Mouse (Mus musculus) embryonic facial prominence, embryonic 15.5 days (tissue): ENCODE results near the gene Sebox. TPM values are rescaled to one million over a fixed set of nuclear protein-coding genes. Genes with fewer than 3 reads are reported as not detected.

Source experiments
- ATAC-seq: fragments of 200-750 bp; cut with Nextera tagmentation; 2 replicates; pipeline ENCODE4 v1.8.0; 2017; ENCODE audit warnings: low read depth, moderate TSS enrichment; ENCODE audit not compliant: insufficient number of reproducible peaks, low FRiP score, low TSS enrichment
- H3K27ac ChIP-seq: fragments of 300-500 bp; sonication (generic); replicated peaks from 2 replicates; pipeline ENCODE4 v1.5.1; 2015; ENCODE audit warnings: mild to moderate bottlenecking, inconsistent platforms
- H3K27me3 ChIP-seq: fragments of 300-500 bp; sonication (generic); 2 replicates; pipeline ENCODE4 v1.6.1; 2015; ENCODE audit warnings: inconsistent platforms
- H3K36me3 ChIP-seq: fragments of 300-500 bp; sonication (generic); 2 replicates; pipeline ENCODE4 v1.6.1; 2015; ENCODE audit warnings: mild to moderate bottlenecking, inconsistent platforms
- H3K4me1 ChIP-seq: fragments of 300-500 bp; sonication (generic); 2 replicates; pipeline ENCODE4 v1.6.1; 2015; ENCODE audit warnings: inconsistent platforms
- H3K4me2 ChIP-seq: fragments of 300-500 bp; sonication (generic); replicated peaks from 2 replicates; pipeline ENCODE4 v1.6.1; 2015; ENCODE audit warnings: mild to moderate bottlenecking, inconsistent platforms
- H3K4me3 ChIP-seq: fragments of 300-500 bp; sonication (generic); replicated peaks from 2 replicates; pipeline ENCODE4 v1.5.1; 2015; ENCODE audit warnings: mild to moderate bottlenecking, inconsistent platforms
- H3K9ac ChIP-seq: fragments of 300-500 bp; sonication (generic); 2 replicates; pipeline ENCODE4 v1.6.1; 2015; ENCODE audit warnings: inconsistent platforms
- H3K9me3 ChIP-seq: fragments of 300-500 bp; sonication (generic); replicated peaks from 2 replicates; pipeline ENCODE4 v1.6.1; 2016; ENCODE audit warnings: inconsistent platforms
- WGBS: fragments of 180-500 bp; shearing (Covaris S2); methylation state at CpG from one replicate; pipeline ENCODE4 v1.1.7; 2015; 5-methylcytosine and 5-hydroxymethylcytosine counted together
- polyA plus RNA-seq: library from polyadenylated mRNA; unstranded; fragments of >200 nt; fragmentation: Nextera tagmentation; extraction: Ambion mirVana; gene quantifications from 2 replicates; pipeline ENCODE4 v1.2.1, GENCODE M21; 2015

Gene Sebox
- polyA plus RNA-seq, 1 experiment from 2014 or later = not detected

DNA sequence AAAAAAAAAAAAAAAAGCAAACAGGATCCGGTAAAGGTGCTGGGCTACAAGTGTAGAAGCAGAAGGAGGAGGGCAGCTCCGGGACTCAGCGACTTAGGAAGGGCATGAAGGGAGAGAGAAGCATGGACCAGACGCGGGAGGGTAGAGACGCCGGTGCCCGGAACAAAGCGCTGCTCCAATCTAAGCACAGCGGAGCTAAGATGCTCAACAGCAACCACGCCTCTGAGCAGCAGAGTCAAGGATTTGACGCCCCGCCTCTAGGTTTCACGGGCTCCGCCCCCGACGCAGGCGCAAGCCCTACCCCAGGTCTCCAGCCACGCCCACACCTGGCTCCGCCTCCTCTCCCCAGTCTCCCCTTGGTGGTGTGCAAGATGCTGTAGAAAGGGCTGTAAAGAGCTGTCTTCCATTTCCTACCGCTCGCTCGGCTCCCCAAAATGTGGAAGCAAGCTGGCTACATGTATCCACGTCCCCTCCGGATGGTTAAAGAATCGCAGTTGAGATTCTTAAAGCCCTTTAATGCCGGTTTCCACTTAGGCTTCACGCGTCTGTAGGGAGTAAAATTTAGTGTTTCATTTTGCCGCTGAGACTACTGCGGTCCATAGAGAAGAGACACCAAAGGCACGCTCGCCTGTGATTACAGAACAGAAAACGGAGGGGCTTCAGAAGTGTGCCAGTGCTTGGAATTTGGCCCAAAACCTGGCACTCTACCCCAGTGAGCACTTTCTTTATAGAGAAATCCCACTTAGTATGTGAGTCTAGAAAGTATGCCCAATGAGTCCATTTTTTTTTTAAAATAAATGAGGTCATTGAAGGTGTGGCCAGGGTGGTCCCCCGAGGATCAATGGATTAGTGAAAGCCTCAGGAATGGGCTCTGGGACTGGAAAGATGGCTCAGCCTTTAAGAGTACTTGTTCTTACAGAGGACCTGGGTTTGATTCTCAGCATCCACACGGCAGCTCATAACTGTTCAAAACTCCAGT is 5.4 kb upstream of the Sebox start, which contains the start of gene Sarm1:
Gene Sarm1, minus strand, starts transcription at position 211 of the 979 bp plus-strand sequence.
- Histone ChIP-seq H3K4me2 (peak within 1 kb of the TSS; percentile 93), H3K9me3 (no peaks in the 10 kb centered on the region), H3K9ac (peak within 1 kb of the TSS; percentile 7; the same call in 1 of the 2 replicates), H3K27ac (peak within 1 kb of the TSS; percentile 44; the same call in 1 of the 2 replicates), H3K4me1 (peaks cover 18% of the 10 kb centered on the region), H3K36me3 (no peaks in the 10 kb centered on the region), H3K27me3 (peaks cover 58% of the 10 kb centered on the region), H3K4me3 (peak within 1 kb of the TSS; percentile 53)
- WGBS = 2% methylated on average over 35 of the region's 36 CpGs
- ATAC-seq = peak; percentile 93

GRCm38 (mm10) chr11:78499004-78499403 is 4.2 kb upstream of the Sebox start, which contains the start of gene Vtn:
Gene Vtn, plus strand, starts transcription at chr11:78499091.
- H3K4me1 ChIP-seq = peaks cover 18% of the 10 kb centered on the region
- WGBS = 51% methylated on average over 7 of the region's 7 CpGs
- H3K9ac ChIP-seq = 0 out of 2 replicates have a peak within 1 kb of the TSS, but pooled peaks have one; percentile 7
- H3K27ac ChIP-seq = no peak within 1 kb of the TSS; the same call in 1 of the 2 replicates
- no peaks in the 10 kb centered on the region for H3K36me3 ChIP-seq
- peaks cover 57% of the 10 kb centered on the region for H3K27me3 ChIP-seq
- H3K4me3 ChIP-seq = peak within 1 kb of the TSS; percentile 53
- no peak for ATAC-seq
- peak within 1 kb of the TSS; percentile 93 for H3K4me2 ChIP-seq
- no peaks in the 10 kb centered on the region for H3K9me3 ChIP-seq

DNA sequence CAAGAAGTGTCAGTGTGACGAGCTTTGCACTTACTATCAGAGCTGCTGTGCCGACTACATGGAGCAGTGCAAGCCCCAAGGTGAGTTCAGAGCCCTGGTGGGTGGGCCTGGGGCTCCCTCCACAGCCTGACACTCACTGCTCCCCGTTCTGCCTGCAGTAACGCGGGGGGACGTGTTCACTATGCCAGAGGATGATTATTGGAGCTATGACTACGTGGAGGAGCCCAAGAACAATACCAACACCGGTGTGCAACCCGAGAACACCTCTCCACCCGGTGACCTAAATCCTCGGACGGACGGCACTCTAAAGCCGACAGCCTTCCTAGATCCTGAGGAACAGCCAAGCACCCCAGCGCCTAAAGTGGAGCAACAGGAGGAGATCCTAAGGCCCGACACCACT is 3.7 kb upstream of the Sebox start:
- Histone ChIP-seq H3K4me1 (peaks cover 18% of the 10 kb centered on the region), H3K9ac (no peak overlapping the region), H3K9me3 (no peaks in the 10 kb centered on the region), H3K27me3 (peaks cover 51% of the 10 kb centered on the region), H3K4me3 (no peak overlapping the region), H3K4me2 (no peak overlapping the region), H3K36me3 (no peaks in the 10 kb centered on the region), H3K27ac (no peak overlapping the region)
- 40% methylated on average over 16 of the region's 16 CpGs for WGBS
- no peak for ATAC-seq

- Histone ChIP-seq H3K27me3 (peaks cover 41% of the 10 kb centered on the region), H3K9me3 (no peaks in the 10 kb centered on the region)
- 73% methylated on average over 9 of the region's 9 CpGs for WGBS
Observed at GRCm38 (mm10) chr11:78500623-78501202, 2.5 kb upstream of the Sebox start.

DNA sequence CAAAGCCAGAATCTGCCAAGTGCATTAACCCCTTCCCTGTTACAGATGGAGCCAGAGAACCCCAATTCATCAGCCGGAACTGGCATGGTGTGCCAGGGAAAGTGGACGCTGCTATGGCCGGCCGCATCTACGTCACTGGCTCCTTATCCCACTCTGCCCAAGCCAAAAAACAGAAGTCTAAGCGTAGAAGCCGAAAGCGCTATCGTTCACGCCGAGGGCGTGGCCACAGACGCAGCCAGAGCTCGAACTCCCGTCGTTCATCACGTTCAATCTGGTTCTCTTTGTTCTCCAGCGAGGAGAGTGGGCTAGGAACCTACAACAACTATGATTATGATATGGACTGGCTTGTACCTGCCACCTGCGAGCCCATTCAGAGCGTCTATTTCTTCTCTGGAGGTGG is 1.7 kb upstream of the Sebox start:
- no peak for ATAC-seq
- WGBS = 80% methylated on average over 20 of the region's 20 CpGs
- Histone ChIP-seq H3K27me3 (peaks cover 33% of the 10 kb centered on the region), H3K4me2 (no peak overlapping the region), H3K4me3 (no peak overlapping the region), H3K4me1 (peaks cover 14% of the 10 kb centered on the region), H3K9me3 (no peaks in the 10 kb centered on the region), H3K9ac (no peak overlapping the region), H3K27ac (no peak overlapping the region), H3K36me3 (peaks cover 3% of the 10 kb centered on the region; the same call in 1 of the 2 replicates)

More at GRCm38 (mm10) chr11:78500623-78501202, 2.5 kb upstream of the Sebox start:
- peaks cover 18% of the 10 kb centered on the region for H3K4me1 ChIP-seq
- no peak overlapping the region for H3K4me3 ChIP-seq
- no peak overlapping the region for H3K27ac ChIP-seq
- ATAC-seq = no peak
- H3K4me2 ChIP-seq = no peak overlapping the region
- no peaks in the 10 kb centered on the region for H3K36me3 ChIP-seq
- H3K9ac ChIP-seq = no peak overlapping the region

DNA sequence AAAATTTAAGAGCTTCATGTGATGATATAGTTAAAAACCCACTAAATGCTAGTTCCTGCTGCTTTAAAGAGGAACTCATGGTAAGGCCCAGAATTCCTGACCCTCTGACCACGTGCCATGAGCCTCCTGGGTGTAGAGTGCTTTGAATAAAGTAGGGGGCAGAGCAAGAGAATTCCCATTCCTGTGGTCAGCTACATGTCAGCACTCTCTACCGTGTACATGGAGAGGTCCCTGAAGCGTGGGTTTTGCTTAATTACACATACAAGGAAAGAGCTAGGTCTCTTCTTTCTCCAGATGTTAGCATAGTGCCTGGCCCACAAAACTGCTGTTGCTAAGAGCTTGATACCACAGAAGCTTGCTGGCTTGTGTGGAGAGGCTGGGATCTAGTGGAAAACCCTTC is 2.2 kb downstream of the Sebox start:
- Histone ChIP-seq H3K27ac (no peak overlapping the region), H3K27me3 (peaks cover 5% of the 10 kb centered on the region; the same call in 1 of the 2 replicates), H3K36me3 (peaks cover 24% of the 10 kb centered on the region), H3K9ac (no peak overlapping the region), H3K4me3 (no peak overlapping the region), H3K4me2 (no peak overlapping the region), H3K9me3 (no peaks in the 10 kb centered on the region), H3K4me1 (no peaks in the 10 kb centered on the region)
- ATAC-seq = peak; percentile 73; the same call in 1 of the 2 replicates
- 66% methylated on average over 3 of the region's 3 CpGs for WGBS

GRCm38 (mm10) chr11:78509148-78509547 is 5.9 kb downstream of the Sebox start:
- WGBS = 85% methylated on average over 5 of the region's 5 CpGs
- H3K4me3 ChIP-seq = no peak overlapping the region
- no peak for ATAC-seq

GRCm38 (mm10) chr11:78512025-78512957 is 9.0 kb downstream of the Sebox start, which contains the start of the genes Tmem199 and Poldip2:
Gene Tmem199, minus strand, starts transcription at chr11:78512172.
Gene Poldip2, plus strand, starts transcription at chr11:78512193.
- H3K9ac ChIP-seq = peak within 1 kb of the TSS; percentile 98
- peak within 1 kb of the TSS; percentile 71 for H3K27ac ChIP-seq
- H3K4me2 ChIP-seq = peak within 1 kb of the TSS; percentile 87
- H3K36me3 ChIP-seq = peaks cover 49% of the 10 kb centered on the region
- ATAC-seq = peak; percentile 98
- WGBS = under 1% methylated on average over 66 of the region's 67 CpGs
- peak within 1 kb of the TSS; percentile 79 for H3K4me3 ChIP-seq
- H3K9me3 ChIP-seq = no peaks in the 10 kb centered on the region
- H3K4me1 ChIP-seq = peaks cover 15% of the 10 kb centered on the region
- H3K27me3 ChIP-seq = no peaks in the 10 kb centered on the region

More at GRCm38 (mm10) chr11:78509148-78509547, 5.9 kb downstream of the Sebox start:
- no peak overlapping the region for H3K9ac ChIP-seq
- peaks cover 32% of the 10 kb centered on the region for H3K36me3 ChIP-seq
- no peaks in the 10 kb centered on the region for H3K9me3 ChIP-seq
- no peak overlapping the region for H3K4me2 ChIP-seq
- no peak overlapping the region for H3K27ac ChIP-seq
- H3K27me3 ChIP-seq = no peaks in the 10 kb centered on the region
- peaks cover 15% of the 10 kb centered on the region for H3K4me1 ChIP-seq

DNA sequence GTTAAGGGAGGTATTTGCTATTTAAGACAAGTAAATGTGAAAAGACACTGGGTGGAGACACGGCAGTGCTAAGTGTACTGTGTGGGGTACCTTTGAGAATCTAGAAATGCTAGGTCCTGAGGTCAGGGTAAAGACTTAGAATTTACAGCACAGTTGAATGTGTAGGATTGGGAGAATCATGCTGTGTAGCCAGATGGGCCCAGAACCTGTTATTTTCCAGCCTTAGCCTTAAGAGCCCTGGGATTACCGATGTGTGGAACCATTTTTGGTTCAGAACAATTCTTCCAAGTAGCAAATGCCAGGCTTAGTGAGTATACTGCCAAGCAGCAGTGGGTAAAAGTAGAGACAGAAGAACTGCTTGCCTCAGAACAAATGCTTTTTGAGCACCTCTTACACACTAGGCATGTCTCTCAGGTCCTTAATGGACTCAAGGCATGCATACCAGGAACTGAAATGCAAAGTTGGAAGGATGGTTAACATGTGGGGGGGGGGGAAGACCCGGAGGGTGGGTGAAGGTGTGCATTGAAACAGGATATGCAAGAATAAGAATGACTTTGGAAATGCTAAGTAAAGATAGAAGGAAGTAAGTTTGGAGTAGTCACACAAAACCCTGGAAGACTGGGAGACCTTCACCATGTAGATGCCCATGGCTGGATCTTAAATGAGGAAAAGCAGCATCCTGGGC is 10.0 kb downstream of the Sebox start:
- peaks cover 15% of the 10 kb centered on the region for H3K4me1 ChIP-seq
- peak overlapping the region; percentile 79 for H3K4me3 ChIP-seq
- no peaks in the 10 kb centered on the region for H3K27me3 ChIP-seq
- H3K9me3 ChIP-seq = no peaks in the 10 kb centered on the region
- H3K36me3 ChIP-seq = peaks cover 50% of the 10 kb centered on the region
- H3K9ac ChIP-seq = no peak overlapping the region; the same call in 1 of the 2 replicates
- no peak overlapping the region for H3K27ac ChIP-seq
- no peak for ATAC-seq
- 76% methylated on average over 3 of the region's 3 CpGs for WGBS
- H3K4me2 ChIP-seq = peak overlapping the region; percentile 87
